Mouse (Mus musculus) embryonic facial prominence, embryonic 12.5 days (tissue): ENCODE measurements at regions not wholly inside any gene's neighbourhood (a gene's known extent, or its start where the extent isn't known, plus 50 kb on each side); places are given as distances from the start of the nearest gene placed in this dataset.

Experiments
- ATAC-seq: fragments of 200-750 bp; cut with Nextera tagmentation; 2 replicates; pipeline ENCODE4 v1.8.0; 2017; ENCODE audit not compliant: insufficient number of reproducible peaks, insufficient read depth, low FRiP score, low TSS enrichment
- H3K27ac ChIP-seq: fragments of 300-500 bp; sonication (generic); 2 replicates; pipeline ENCODE4 v1.5.1; 2016; ENCODE audit warnings: mild to moderate bottlenecking
- H3K27me3 ChIP-seq: fragments of 300-500 bp; sonication (generic); 2 replicates; pipeline ENCODE4 v1.6.1; 2016; ENCODE audit warnings: mild to moderate bottlenecking, moderate library complexity
- H3K36me3 ChIP-seq: fragments of 300-500 bp; sonication (generic); 2 replicates; pipeline ENCODE4 v1.6.1; 2016; ENCODE audit warnings: mild to moderate bottlenecking
- H3K4me1 ChIP-seq: fragments of 300-500 bp; sonication (generic); 2 replicates; pipeline ENCODE4 v1.6.1; 2016
- H3K4me2 ChIP-seq: fragments of 300-500 bp; sonication (generic); replicated peaks from 2 replicates; pipeline ENCODE4 v1.6.1; 2016; ENCODE audit warnings: mild to moderate bottlenecking, moderate library complexity
- H3K4me3 ChIP-seq: fragments of 300-500 bp; sonication (generic); 2 replicates; pipeline ENCODE4 v1.5.1; 2016; ENCODE audit warnings: mild to moderate bottlenecking
- H3K9ac ChIP-seq: fragments of 300-500 bp; sonication (generic); 2 replicates; pipeline ENCODE4 v1.6.1; 2016; ENCODE audit warnings: mild to moderate bottlenecking, moderate library complexity
- H3K9me3 ChIP-seq: fragments of 300-500 bp; sonication (generic); 2 replicates; pipeline ENCODE4 v1.6.1; 2016; ENCODE audit warnings: mild to moderate bottlenecking, moderate library complexity
- WGBS: fragments of 180-500 bp; shearing (Covaris S2); methylation state at CpG from one replicate; pipeline ENCODE4 v1.1.7; 2016; 5-methylcytosine and 5-hydroxymethylcytosine counted together

- Histone ChIP-seq H3K4me3 (no peak overlapping the region), H3K9me3 (no peaks in the 10 kb centered on the region), H3K36me3 (no peaks in the 10 kb centered on the region), H3K4me1 (peaks cover 80% of the 10 kb centered on the region), H3K9ac (peak overlapping the region; percentile 30; the same call in 1 of the 2 replicates), H3K4me2 (no peak overlapping the region; the same call in 1 of the 2 replicates), H3K27ac (peak overlapping the region; percentile 86), H3K27me3 (no peaks in the 10 kb centered on the region)
- 13% methylated on average over 12 of the region's 12 CpGs for WGBS
- peak; percentile 24; the same call in 1 of the 2 replicates for ATAC-seq
These were observed 154.6 kb upstream of the Gm26897 start for GRCm38 (mm10) chr5:111578977-111579727.

DNA sequence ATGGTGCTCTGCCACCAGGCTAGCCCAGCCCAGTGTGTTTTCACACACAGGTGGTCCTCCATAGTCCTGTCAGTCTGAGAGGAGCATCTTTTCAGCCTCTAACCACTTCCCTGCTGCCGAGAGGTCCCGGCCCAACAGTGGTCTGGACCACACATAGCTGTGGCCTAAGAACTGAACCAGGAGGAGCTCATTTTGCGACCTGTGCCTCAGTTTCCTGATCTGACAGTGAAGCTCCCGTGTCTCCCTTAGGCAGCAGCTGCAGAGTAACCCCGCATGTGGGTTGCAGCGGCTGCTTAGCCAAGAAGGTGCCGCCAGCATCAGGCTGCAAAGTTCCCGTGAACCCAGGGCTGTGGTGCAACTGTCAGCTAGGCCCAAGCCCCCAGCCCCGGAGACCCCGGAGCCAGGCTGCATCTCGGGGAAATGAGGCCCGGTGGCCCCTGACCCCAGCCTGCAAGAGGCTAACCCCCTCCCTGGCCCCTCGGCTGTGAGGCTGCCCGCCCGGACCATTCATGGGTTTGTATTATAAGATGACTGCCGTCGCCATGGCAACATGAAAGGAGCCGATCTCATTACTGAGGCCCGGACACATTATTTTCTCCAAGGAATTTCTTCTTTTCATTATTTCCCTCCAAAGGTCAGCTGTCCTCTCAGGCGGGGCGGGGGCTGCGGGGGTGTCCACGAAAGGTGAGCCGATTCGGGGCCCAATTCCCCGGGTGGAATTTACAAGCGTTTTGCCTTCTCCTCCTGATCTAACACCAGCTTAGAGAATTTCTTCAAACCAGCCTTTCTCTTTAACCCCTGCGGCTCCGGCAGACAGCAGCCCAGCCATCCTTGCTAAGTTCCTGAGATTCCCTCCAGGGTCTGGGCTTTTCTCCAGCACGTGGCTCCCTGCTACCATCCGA is 152.6 kb upstream of the Gm26897 start:
- peaks cover 65% of the 10 kb centered on the region for H3K4me1 ChIP-seq
- ATAC-seq: no peak
- H3K4me3 ChIP-seq: peak overlapping the region; percentile 35
- peak overlapping the region; percentile 24 for H3K9ac ChIP-seq
- H3K9me3 ChIP-seq: no peaks in the 10 kb centered on the region
- peak overlapping the region; percentile 66 for H3K27ac ChIP-seq
- no peaks in the 10 kb centered on the region for H3K36me3 ChIP-seq
- H3K4me2 ChIP-seq: peak overlapping the region; percentile 57
- 2% methylated on average over 31 of the region's 31 CpGs for WGBS
- H3K27me3 ChIP-seq: no peaks in the 10 kb centered on the region

DNA sequence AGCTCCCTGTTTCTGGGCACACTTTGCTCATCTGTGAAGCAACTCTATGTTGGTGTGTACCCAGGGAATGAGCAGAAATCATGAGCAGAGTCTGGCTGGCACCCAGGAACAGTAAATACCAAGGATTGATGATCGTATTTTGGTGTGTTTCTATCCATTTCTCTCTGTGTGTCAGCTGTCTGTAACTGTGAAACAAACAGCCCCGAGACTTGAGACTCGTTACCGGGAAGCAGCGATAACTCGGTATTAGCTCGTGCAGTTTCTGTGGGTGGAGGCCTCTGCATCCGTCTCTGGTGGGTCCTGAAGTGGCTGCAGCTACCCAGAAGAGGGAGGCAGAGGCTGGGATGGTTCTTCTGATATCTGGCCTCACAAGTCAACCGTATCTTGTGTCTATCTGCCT is 151.7 kb upstream of the Gm26897 start:
- Histone ChIP-seq H3K4me2 (peak overlapping the region; percentile 57), H3K36me3 (no peaks in the 10 kb centered on the region), H3K27me3 (0 out of 2 replicates have a peak, but pooled peaks cover under 1% of the 10 kb centered on the region), H3K9ac (no peak overlapping the region), H3K4me3 (peak overlapping the region; percentile 35), H3K27ac (peak overlapping the region; percentile 66), H3K9me3 (no peaks in the 10 kb centered on the region), H3K4me1 (peaks cover 56% of the 10 kb centered on the region)
- ATAC-seq: no peak
- WGBS: 30% methylated on average over 9 of the region's 9 CpGs

DNA sequence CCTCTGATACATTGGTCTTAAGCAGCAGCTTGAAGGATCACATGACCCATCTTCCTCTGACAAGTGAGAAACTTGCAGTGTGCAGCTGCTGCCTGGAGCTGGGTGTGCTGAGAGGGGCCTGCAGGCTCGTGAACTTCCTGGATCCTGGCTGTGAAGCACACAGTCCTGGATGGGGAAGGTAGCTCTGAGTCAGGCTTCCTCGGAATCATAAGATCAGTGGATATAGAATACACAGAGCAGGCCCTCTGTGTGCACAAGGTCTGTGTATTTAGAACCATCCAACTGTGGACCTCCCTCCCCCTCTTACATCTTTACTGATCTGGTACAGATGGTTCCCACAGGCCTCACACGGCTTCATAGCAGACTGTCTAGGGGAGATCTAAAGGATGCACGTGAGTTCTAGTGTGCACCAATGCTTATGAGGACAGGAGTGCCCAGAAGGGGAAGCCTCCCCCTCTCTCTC is 143.1 kb upstream of the Gm26897 start:
- WGBS: 4% methylated on average over 4 of the region's 4 CpGs
- no peaks in the 10 kb centered on the region for H3K9me3 ChIP-seq
- H3K9ac ChIP-seq: peak overlapping the region; percentile 20; the same call in 1 of the 2 replicates
- no peaks in the 10 kb centered on the region for H3K36me3 ChIP-seq
- ATAC-seq: peak; percentile 64
- H3K27ac ChIP-seq: peak overlapping the region; percentile 92
- H3K4me1 ChIP-seq: peaks cover 16% of the 10 kb centered on the region
- H3K4me3 ChIP-seq: no peak overlapping the region
- 0 out of 2 replicates have a peak, but pooled peaks cover 2% of the 10 kb centered on the region for H3K27me3 ChIP-seq
- no peak overlapping the region for H3K4me2 ChIP-seq

DNA sequence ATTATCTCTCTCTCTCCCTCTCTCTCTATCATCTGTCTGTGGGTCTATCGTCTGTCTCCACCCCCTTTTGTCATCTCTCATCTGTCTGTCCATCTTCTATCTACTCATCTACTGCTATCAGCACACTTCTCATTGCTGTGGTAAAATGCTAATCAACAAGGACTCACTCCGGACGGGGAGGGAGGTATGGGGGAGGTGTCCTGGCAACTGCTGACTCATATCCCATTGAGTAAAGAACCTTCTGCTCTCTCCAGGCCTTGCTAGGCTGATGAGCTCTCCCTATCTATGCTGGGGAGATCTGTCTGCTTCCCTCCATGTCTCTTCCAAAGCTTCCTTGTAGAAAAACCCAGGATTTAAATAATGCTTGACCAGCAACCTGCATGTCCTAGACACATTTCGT is 140.9 kb upstream of the Gm26897 start:
- Histone ChIP-seq H3K9me3 (no peaks in the 10 kb centered on the region), H3K9ac (no peak overlapping the region), H3K4me2 (no peak overlapping the region), H3K27ac (no peak overlapping the region), H3K36me3 (no peaks in the 10 kb centered on the region), H3K4me3 (no peak overlapping the region), H3K4me1 (peaks cover 26% of the 10 kb centered on the region), H3K27me3 (no peaks in the 10 kb centered on the region)
- WGBS: 85% methylated on average over 4 of the region's 4 CpGs
- ATAC-seq: no peak

GRCm38 (mm10) chr5:111594111-111594510 is 139.6 kb upstream of the Gm26897 start:
- no peak for ATAC-seq
- no peak overlapping the region for H3K4me2 ChIP-seq

GRCm38 (mm10) chr5:111595438-111595837 is 138.3 kb upstream of the Gm26897 start:
- H3K9ac ChIP-seq: no peak overlapping the region
- ATAC-seq: 0 out of 2 replicates have a peak, but pooled peaks have one; percentile 23
- no peak overlapping the region for H3K4me2 ChIP-seq
- no peaks in the 10 kb centered on the region for H3K36me3 ChIP-seq
- WGBS: 70% methylated on average over 12 of the region's 12 CpGs
- no peaks in the 10 kb centered on the region for H3K27me3 ChIP-seq
- H3K4me1 ChIP-seq: peaks cover 43% of the 10 kb centered on the region
- H3K4me3 ChIP-seq: no peak overlapping the region
- H3K27ac ChIP-seq: no peak overlapping the region
- no peaks in the 10 kb centered on the region for H3K9me3 ChIP-seq

More at GRCm38 (mm10) chr5:111594111-111594510, 139.6 kb upstream of the Gm26897 start:
- no peaks in the 10 kb centered on the region for H3K9me3 ChIP-seq
- H3K27me3 ChIP-seq: no peaks in the 10 kb centered on the region
- H3K9ac ChIP-seq: no peak overlapping the region
- H3K27ac ChIP-seq: no peak overlapping the region
- WGBS: 85% methylated on average over 5 of the region's 5 CpGs
- peaks cover 39% of the 10 kb centered on the region for H3K4me1 ChIP-seq
- no peaks in the 10 kb centered on the region for H3K36me3 ChIP-seq
- H3K4me3 ChIP-seq: no peak overlapping the region

DNA sequence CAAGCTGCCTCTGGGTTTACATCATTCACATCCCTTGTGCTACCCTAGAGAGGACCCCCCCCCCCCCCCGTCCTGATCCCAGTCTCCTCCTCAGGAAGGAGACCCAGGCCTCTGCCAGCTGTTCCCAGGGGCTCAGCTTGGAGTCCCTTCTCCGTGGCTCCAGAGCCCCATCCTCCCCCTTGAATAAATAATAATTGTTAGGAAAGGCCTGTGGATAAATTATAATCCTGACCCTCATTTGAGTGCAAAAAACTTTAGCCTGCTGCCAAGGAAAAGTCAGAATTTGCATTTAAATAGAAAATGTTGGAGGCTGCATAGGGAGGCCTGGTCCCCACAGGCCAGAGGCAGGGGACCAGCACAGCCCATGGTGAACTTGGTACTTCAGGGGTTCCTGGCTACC is 136.0 kb upstream of the Gm26897 start:
- ATAC-seq: no peak
- no peaks in the 10 kb centered on the region for H3K36me3 ChIP-seq
- H3K27me3 ChIP-seq: no peaks in the 10 kb centered on the region
- H3K4me2 ChIP-seq: no peak overlapping the region
- no peaks in the 10 kb centered on the region for H3K9me3 ChIP-seq
- H3K27ac ChIP-seq: peak overlapping the region; percentile 64; the same call in 1 of the 2 replicates
- no peak overlapping the region for H3K9ac ChIP-seq
- 14% methylated on average over 2 of the region's 2 CpGs for WGBS
- H3K4me3 ChIP-seq: no peak overlapping the region
- peaks cover 55% of the 10 kb centered on the region for H3K4me1 ChIP-seq

DNA sequence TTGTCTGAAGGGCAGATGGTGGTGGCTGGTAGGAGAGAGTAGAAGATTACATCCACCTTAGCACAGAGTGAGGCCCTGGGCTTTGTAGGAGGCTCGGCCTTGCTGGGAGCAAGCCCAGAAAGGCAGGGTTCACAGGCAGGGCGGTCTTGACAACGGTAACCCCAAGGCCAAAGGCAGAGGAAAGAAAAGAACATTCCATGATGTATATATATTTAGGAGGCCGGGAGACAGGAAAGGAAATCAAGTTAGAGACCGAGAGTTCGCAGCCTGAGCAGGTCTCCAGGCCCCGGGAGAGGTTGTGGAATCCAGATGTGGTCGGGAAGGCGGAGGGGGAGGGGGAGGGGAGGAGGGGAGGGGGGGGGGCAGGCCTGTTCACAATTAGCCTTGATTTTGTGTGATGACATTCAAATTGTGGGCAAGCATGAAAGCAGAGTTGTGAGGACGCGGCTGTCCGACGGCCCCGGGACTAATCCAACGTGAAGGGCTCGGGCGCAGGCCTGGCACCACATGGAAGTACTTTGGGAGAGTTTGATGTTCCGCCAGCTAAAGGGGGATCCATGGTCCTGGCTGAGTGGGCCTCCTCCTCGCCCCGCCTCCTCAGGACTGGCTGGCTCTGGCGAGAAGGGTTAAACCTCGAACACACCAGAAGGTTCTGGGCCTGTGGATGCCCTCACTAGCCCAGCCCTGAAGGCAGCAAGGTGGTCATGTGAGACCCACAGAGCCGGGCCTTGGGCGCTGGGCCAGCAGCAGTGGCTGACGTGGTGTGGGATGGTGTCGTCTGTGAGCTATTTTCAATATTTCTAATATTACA is 131.8 kb upstream of the Gm26897 start:
- peak; percentile 78 for ATAC-seq
- H3K27ac ChIP-seq: peak overlapping the region; percentile 91
- H3K9me3 ChIP-seq: no peaks in the 10 kb centered on the region
- H3K9ac ChIP-seq: no peak overlapping the region
- H3K4me3 ChIP-seq: no peak overlapping the region
- WGBS: 25% methylated on average over 23 of the region's 26 CpGs
- no peaks in the 10 kb centered on the region for H3K27me3 ChIP-seq
- no peaks in the 10 kb centered on the region for H3K36me3 ChIP-seq
- H3K4me2 ChIP-seq: no peak overlapping the region
- peaks cover 53% of the 10 kb centered on the region for H3K4me1 ChIP-seq

DNA sequence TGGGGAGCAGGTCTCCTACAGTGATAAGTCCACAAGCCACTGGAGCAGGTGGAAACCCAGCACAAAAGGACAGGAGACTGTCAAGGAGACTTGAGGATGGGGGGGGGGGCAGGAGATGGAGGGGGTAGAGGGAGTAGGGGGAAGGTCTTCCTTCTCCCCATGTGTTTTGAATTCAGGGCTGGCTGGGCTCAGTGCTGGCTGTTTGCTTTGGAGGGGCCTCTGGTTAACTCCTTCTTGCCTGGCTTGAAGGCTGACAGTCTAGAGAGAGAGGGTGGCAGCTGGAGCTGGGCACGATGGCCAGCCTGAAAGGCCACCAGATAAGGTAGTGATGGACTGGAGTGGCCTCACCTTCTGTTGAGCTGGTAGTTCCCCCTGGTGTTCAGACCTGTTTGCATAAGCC is 120.0 kb upstream of the Gm26897 start:
- no peak overlapping the region for H3K9ac ChIP-seq
- H3K27me3 ChIP-seq: no peaks in the 10 kb centered on the region
- no peaks in the 10 kb centered on the region for H3K36me3 ChIP-seq
- H3K4me3 ChIP-seq: no peak overlapping the region
- peak; percentile 22; the same call in 1 of the 2 replicates for ATAC-seq
- H3K4me1 ChIP-seq: peaks cover 26% of the 10 kb centered on the region
- whole genome bisulfite sequencing: 24% methylated on average over 1 of the region's 1 CpGs
- H3K9me3 ChIP-seq: 0 out of 2 replicates have a peak, but pooled peaks cover 4% of the 10 kb centered on the region
- no peak overlapping the region for H3K4me2 ChIP-seq
- H3K27ac ChIP-seq: 0 out of 2 replicates have a peak overlapping the region, but pooled peaks have one; percentile 38

- Histone ChIP-seq H3K27ac (peak overlapping the region; percentile 71), H3K36me3 (no peaks in the 10 kb centered on the region)
- WGBS: 33% methylated on average over 9 of the region's 9 CpGs
These were observed 113.8 kb upstream of the Gm26897 start for GRCm38 (mm10) chr5:111619974-111620373.

More at GRCm38 (mm10) chr5:111619974-111620373, 113.8 kb upstream of the Gm26897 start:
- ATAC-seq: 0 out of 2 replicates have a peak, but pooled peaks have one; percentile 24
- no peak overlapping the region for H3K9ac ChIP-seq
- H3K4me3 ChIP-seq: no peak overlapping the region
- no peaks in the 10 kb centered on the region for H3K27me3 ChIP-seq
- H3K9me3 ChIP-seq: no peaks in the 10 kb centered on the region
- no peak overlapping the region for H3K4me2 ChIP-seq
- peaks cover 28% of the 10 kb centered on the region for H3K4me1 ChIP-seq
